Mouse (Mus musculus) lung, embryonic 15.5 days (tissue): Measurements from ENCODE around the gene Dyrk1b. TPM values are rescaled to one million over a fixed set of nuclear protein-coding genes. Genes with fewer than 3 reads are reported as not detected.
"Not testable (repeated sequence)": the region's sequence is repeated elsewhere in the genome, so short reads cannot be mapped to it uniquely, and the experiment has no call there.

ENCODE experiments used
- ATAC-seq: fragments of 200-750 bp; cut with Nextera tagmentation; 2 replicates; pipeline ENCODE4 v1.8.0; 2017; ENCODE audit warnings: moderate number of reproducible peaks, borderline replicate concordance; ENCODE audit not compliant: low FRiP score, low TSS enrichment; ENCODE audit errors: extremely low read depth
- H3K27ac ChIP-seq: fragments of 300-500 bp; sonication (generic); 2 replicates; pipeline ENCODE4 v1.5.1; 2015; ENCODE audit warnings: moderate library complexity, mild to moderate bottlenecking, inconsistent platforms
- H3K27me3 ChIP-seq: fragments of 300-500 bp; sonication (generic); 2 replicates; pipeline ENCODE4 v1.6.1; 2015; ENCODE audit warnings: inconsistent platforms
- H3K36me3 ChIP-seq: fragments of 300-500 bp; sonication (generic); 2 replicates; pipeline ENCODE4 v1.6.1; 2015; ENCODE audit warnings: inconsistent platforms
- H3K4me1 ChIP-seq: fragments of 300-500 bp; sonication (generic); 2 replicates; pipeline ENCODE4 v1.6.1; 2015; ENCODE audit warnings: inconsistent platforms
- H3K4me2 ChIP-seq: fragments of 300-500 bp; sonication (generic); 2 replicates; pipeline ENCODE4 v1.6.1; 2015; ENCODE audit warnings: inconsistent platforms, mild to moderate bottlenecking, moderate library complexity
- H3K4me3 ChIP-seq: fragments of 300-500 bp; sonication (generic); 2 replicates; pipeline ENCODE4 v1.5.1; 2015; ENCODE audit warnings: mild to moderate bottlenecking, inconsistent platforms
- H3K9ac ChIP-seq: fragments of 300-500 bp; sonication (generic); 2 replicates; pipeline ENCODE4 v1.6.1; 2015; ENCODE audit warnings: inconsistent platforms
- H3K9me3 ChIP-seq: fragments of 300-500 bp; sonication (generic); 2 replicates; pipeline ENCODE4 v1.6.1; 2016; ENCODE audit warnings: inconsistent platforms
- WGBS: fragments of 180-500 bp; shearing (Covaris S2); methylation state at CpG from one replicate; pipeline ENCODE4 v1.1.7; 2015; 5-methylcytosine and 5-hydroxymethylcytosine counted together
- polyA plus RNA-seq: library from polyadenylated mRNA; unstranded; fragments of >200 nt; fragmentation: Nextera tagmentation; extraction: Ambion mirVana; gene quantifications from 2 replicates; pipeline ENCODE4 v1.2.1, GENCODE M21; 2015

Gene Dyrk1b
- polyA plus RNA-seq, 1 experiment from 2014 or later, result 13.9 TPM

- not testable (repeated sequence) for ATAC-seq, H3K27me3 ChIP-seq, H3K4me3 ChIP-seq, H3K9ac ChIP-seq, H3K4me2 ChIP-seq, H3K27ac ChIP-seq, H3K36me3 ChIP-seq, H3K4me1 ChIP-seq, H3K9me3 ChIP-seq
- 86% methylated on average over 4 of the region's 4 CpGs for whole genome bisulfite sequencing
Measured at GRCm38 (mm10) chr7:28226836-28227235, 47.6 kb downstream of the Dyrk1b start.

- not testable (repeated sequence) for H3K27ac ChIP-seq, H3K4me2 ChIP-seq
Measured at GRCm38 (mm10) chr7:28227421-28227820, 48.2 kb downstream of the Dyrk1b start.

More at GRCm38 (mm10) chr7:28227421-28227820, 48.2 kb downstream of the Dyrk1b start:
- H3K27me3 ChIP-seq, H3K9ac ChIP-seq, H3K36me3 ChIP-seq, H3K9me3 ChIP-seq, H3K4me3 ChIP-seq, ATAC-seq, H3K4me1 ChIP-seq: not testable (repeated sequence)
- WGBS, result 89% methylated on average over 4 of the region's 4 CpGs

Other genes starting within 250 kb of the Dyrk1b start
- 18.6 and 20.9 TPM in 2 replicates for gene Zfp780b, start 200.3 kb upstream of the Dyrk1b start, polyA plus RNA-seq
- gene Zfp850, start 165.4 kb upstream of the Dyrk1b start, polyA plus RNA-seq, result 4.0 and 4.8 TPM in 2 replicates
- 294 and 297 TPM in 2 replicates for gene Psmc4, start 129.4 kb upstream of the Dyrk1b start, polyA plus RNA-seq
- 1.2 TPM in 2 replicates for gene Fcgbp, start 108.2 kb upstream of the Dyrk1b start, polyA plus RNA-seq
- gene 9530053A07Rik, start 50.0 kb upstream of the Dyrk1b start, polyA plus RNA-seq, result 0.03 and 0.04 TPM in 2 replicates
- gene Fbl, start 9.8 kb upstream of the Dyrk1b start, polyA plus RNA-seq, result 119 and 127 TPM in 2 replicates
- gene Eid2, start 88.4 kb downstream of the Dyrk1b start, polyA plus RNA-seq, result 6.6 and 9.0 TPM in 2 replicates
- gene Eid2b, start 98.3 kb downstream of the Dyrk1b start, polyA plus RNA-seq, result 11.4 and 11.8 TPM in 2 replicates
- gene Selenov, start 111.7 kb downstream of the Dyrk1b start, polyA plus RNA-seq, result not detected in 2 replicates
- 0.75 and 0.94 TPM in 2 replicates for gene Dll3, start 122.8 kb downstream of the Dyrk1b start, polyA plus RNA-seq
- 146 and 147 TPM in 2 replicates for gene Timm50, start 132.6 kb downstream of the Dyrk1b start, polyA plus RNA-seq
- 83.2 and 88.4 TPM in 2 replicates for gene Supt5, start 159.3 kb downstream of the Dyrk1b start, polyA plus RNA-seq
- 979 and 1,114 TPM in 2 replicates for gene Rps16, start 171.2 kb downstream of the Dyrk1b start, polyA plus RNA-seq
- 59.4 and 67.9 TPM in 2 replicates for gene Plekhg2, start 193.1 kb downstream of the Dyrk1b start, polyA plus RNA-seq
- gene Zfp36, start 200.8 kb downstream of the Dyrk1b start, polyA plus RNA-seq, result 16.4 and 17.9 TPM in 2 replicates
- 51.2 and 53.8 TPM in 2 replicates for gene Med29, start 213.2 kb downstream of the Dyrk1b start, polyA plus RNA-seq
- gene Paf1, start 213.5 kb downstream of the Dyrk1b start, polyA plus RNA-seq, result 80.7 and 88.2 TPM in 2 replicates